Mouse (Mus musculus) olfactory bulb, adult 2 months (tissue): ENCODE results near the gene Cplx3. TPM values are rescaled to one million over a fixed set of nuclear protein-coding genes. Genes with fewer than 3 reads are reported as not detected.

Experiments
- H3K27ac ChIP-seq: fragments of 200-500 bp; 2 replicates; pipeline ENCODE4 v1.5.1; 2012; ENCODE audit warnings: low read depth, low read length; ENCODE audit not compliant: insufficient read depth
- H3K4me1 ChIP-seq: fragments of 200-500 bp; 2 replicates; pipeline ENCODE4 v1.6.1; 2012; ENCODE audit warnings: low read length; ENCODE audit not compliant: control insufficient read depth, insufficient read depth
- H3K4me3 ChIP-seq: fragments of 200-500 bp; 2 replicates; pipeline ENCODE4 v1.5.1; 2012; ENCODE audit warnings: mild to moderate bottlenecking, low read depth, low read length, moderate library complexity; ENCODE audit not compliant: insufficient read depth
- CTCF ChIP-seq: fragments of 200-500 bp; IDR thresholded peaks from 2 replicates; pipeline ENCODE4 v1.5.1; 2012; ENCODE audit warnings: low read depth, mild to moderate bottlenecking, low read length, moderate library complexity; ENCODE audit not compliant: insufficient read depth
- POLR2A ChIP-seq: fragments of 200-500 bp; IDR thresholded peaks from 2 replicates; pipeline ENCODE4 v1.6.1; 2012; ENCODE audit warnings: mild to moderate bottlenecking, low read depth, low read length, moderate library complexity; ENCODE audit not compliant: insufficient read depth
- WGBS: fragments of 180-500 bp; shearing (Covaris S2); methylation state at CpG from one replicate; pipeline ENCODE4 v1.1.7; 2018; 5-methylcytosine and 5-hydroxymethylcytosine counted together
- polyA plus RNA-seq: library from polyadenylated mRNA; stranded (reverse); fragments of >200 nt; gene quantifications from 2 replicates; pipeline ENCODE4 v1.2.4, GENCODE M21; 2012; ENCODE audit warnings: low replicate concordance; ENCODE audit not compliant: missing spikeins, insufficient read depth, insufficient read length

Cplx3 gene
- polyA plus RNA-seq, 1 experiment = not detected

DNA sequence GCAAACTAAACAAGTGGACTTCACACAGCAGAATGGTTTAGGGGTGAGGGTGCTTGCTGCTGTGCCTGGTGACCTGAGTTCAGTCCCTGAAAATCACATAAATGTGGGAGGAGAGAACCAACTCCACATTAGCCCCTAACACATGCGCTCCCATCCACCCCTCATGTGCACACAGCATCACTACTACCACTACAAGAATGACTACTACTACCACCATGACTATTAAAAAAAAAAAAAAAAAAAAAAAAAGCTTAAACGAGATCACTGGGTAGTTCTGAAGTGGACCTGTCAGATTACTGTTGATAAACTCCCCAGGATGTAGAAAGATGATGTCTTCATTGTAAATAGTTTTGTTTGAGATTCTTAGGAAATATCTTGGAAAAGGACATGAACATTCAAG, 46.5 kb downstream of the Cplx3 start:
- Histone ChIP-seq H3K4me3 (no peak overlapping the region), H3K4me1 (peaks cover 11% of the 10 kb centered on the region), H3K27ac (no peak overlapping the region)
- TF ChIP-seq POLR2A = no peak
- no peak for TF ChIP-seq CTCF
- WGBS = 82% methylated on average over 2 of the region's 2 CpGs

DNA sequence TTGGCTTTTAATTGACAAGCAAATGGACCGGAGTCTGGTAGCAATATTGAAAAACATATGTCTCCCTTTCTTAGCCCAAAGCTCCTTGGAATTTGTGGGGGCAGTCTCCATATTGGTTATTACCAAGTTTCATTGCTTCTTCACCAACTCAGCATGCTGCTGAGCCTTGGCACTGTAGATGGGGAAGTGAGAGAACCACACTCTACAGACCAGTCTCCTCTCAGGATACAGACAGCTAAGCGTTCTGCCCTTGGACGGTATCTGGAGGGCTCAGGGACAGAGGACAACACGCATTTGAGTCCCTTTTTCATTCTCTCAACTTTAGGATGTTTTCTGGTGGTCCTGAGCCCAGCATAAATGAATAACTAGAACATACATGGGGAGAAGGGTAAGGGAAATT, 47.5 kb downstream of the Cplx3 start:
- Histone ChIP-seq H3K27ac (no peak overlapping the region), H3K4me3 (no peak overlapping the region), H3K4me1 (peaks cover 11% of the 10 kb centered on the region)
- WGBS = 88% methylated on average over 4 of the region's 4 CpGs
- TF ChIP-seq CTCF (no peak), POLR2A (no peak)

DNA sequence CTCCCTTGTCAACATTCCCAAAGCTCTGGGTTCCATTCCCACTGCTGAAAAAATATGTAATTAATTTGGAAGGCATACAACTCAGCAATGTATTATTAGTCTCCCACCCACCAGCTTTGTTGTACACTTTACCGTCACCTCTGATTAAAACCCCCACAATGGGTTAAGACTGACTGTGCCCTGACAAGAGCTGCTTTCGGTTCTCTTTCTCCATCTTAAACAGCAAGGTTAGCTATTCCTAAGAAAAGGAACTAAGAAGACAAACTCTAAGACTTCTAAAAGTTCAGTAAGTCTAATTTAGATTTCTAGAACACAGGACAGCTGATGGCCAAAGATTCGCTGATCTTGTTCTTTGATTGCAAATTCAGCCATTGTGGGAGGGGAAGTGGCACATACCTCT, 48.9 kb downstream of the Cplx3 start:
- TF ChIP-seq POLR2A = no peak
- TF ChIP-seq CTCF = no peak
- WGBS = 56% methylated on average over 3 of the region's 3 CpGs
- no peak overlapping the region for H3K27ac ChIP-seq
- H3K4me1 ChIP-seq = peaks cover 7% of the 10 kb centered on the region
- no peak overlapping the region for H3K4me3 ChIP-seq

DNA sequence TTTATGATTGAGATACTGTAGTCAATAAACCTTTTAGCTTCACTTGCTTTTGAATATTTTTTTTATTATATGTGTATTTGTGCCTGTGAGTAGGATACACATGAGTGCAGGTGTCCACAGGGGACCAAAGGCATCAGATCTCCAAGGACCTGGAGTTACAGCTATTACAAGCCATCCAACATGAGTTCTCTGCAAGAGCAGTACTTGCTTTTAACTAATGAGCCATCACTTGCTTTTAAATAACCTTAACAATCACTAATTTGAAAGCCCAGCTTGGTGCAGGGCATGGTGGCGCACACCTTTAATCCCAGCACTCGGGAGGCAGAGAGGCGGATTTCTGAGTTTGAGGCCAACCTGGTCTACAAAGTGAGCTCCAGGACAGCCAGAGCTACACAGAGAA, 51.3 kb downstream of the Cplx3 start:
- 58% methylated on average over 3 of the region's 3 CpGs for WGBS
- no peak overlapping the region for H3K27ac ChIP-seq
- peaks cover 4% of the 10 kb centered on the region; the same call in 1 of the 2 replicates for H3K4me1 ChIP-seq
- no peak overlapping the region for H3K4me3 ChIP-seq
- no peak for TF ChIP-seq CTCF
- TF ChIP-seq POLR2A = no peak

DNA sequence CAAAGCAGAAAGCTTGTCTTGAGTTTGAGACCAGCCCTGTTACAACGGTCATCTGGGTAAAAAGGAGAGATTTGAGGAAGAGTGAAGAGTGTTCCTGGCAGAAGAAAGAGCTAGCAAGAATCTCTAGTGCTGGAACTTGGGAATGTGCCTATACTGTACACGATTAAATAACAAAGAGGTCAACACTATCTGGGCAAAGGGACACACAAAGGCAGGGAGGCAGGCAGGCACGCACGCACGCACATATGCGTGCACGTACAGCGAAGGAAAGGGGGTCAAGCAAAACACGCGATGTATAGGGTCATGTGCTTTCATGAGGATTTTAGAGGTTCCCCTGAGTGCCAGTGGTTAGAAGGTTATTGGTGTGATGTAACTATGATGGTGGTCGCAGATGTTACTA, 53.0 kb downstream of the Cplx3 start:
- WGBS = 81% methylated on average over 11 of the region's 11 CpGs
- no peak overlapping the region for H3K4me3 ChIP-seq
- no peak overlapping the region for H3K27ac ChIP-seq
- no peak for TF ChIP-seq POLR2A
- H3K4me1 ChIP-seq = peaks cover 12% of the 10 kb centered on the region; the same call in 1 of the 2 replicates

DNA sequence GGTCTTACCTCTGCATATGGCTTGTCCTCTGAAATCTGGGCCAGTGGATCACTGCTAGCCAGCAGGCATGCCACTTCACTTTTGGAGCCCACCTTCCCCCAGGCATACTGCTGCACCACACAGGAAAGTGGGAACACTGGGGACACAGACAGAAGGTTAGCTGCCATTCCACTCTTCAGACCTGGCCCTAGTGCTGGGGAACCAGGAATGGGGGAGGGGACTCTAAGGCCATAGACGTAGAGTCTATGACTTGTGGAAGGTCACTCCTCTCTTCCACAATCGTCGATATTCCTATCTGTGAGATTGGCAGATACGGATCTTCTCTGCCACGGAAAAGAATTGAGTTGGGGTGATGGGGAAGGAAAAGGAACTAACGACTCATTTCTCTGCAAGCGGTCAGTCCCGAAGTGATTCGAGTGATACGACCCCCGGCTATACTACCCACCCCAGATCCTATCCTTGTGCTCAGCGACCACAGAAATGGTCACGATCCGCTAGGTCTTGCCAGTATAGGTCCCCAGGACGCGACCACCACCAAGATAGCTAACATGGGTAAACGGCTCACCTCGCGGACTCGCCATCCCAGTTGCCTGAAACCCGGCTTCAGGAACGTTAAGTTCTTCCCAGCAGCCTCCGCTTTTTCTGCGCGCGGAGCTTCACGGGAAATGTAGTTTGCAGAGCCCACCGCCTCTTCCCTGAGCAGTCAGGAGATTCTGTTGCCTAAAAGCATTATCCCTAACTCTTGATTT, 53.8 kb downstream of the Cplx3 start, which contains the start of gene Mpi:
TSS of gene Mpi (minus strand) at position 625 of the 749 bp plus-strand sequence.
- no peak within 1 kb of the TSS for H3K27ac ChIP-seq
- 5% methylated on average over 28 of the region's 28 CpGs for WGBS

DNA sequence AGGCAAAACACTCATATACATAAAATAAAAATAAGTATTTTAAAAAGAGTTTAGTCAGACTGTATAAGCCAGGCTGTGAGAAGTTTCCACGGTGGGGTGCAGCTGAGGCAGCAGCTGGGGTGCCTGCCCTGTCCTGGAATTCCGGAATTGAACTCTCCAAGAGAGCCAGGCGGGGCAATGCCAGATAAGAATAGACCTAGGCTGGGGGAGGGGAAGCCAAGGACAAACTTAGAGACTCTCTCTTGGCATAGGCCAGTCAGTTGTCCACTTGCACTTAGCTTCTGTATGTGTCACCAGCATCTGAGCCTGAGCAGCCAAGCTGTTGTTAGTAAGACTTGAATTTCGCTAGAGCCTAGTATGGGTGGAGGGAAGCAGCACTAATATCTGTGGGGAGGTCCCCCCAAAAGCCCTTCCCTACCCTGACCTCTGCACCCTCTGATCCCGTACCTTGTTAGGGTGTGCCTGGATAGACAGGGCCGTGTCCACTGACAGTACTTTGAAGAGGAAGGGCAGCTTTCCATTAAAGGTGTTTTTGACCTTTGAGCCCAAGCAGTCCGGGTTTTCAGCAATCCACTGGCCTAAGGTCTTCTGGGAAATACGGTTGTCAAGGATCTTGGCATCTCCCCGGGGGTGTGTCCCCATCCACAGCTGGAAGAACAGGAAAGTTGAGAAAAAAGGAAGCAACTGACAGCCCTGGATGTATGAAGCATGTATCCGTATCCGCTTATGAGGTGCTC, 55.8 kb downstream of the Cplx3 start:
- TF ChIP-seq CTCF (no peak), POLR2A (no peak)
- Histone ChIP-seq H3K27ac (no peak overlapping the region), H3K4me1 (peaks cover 19% of the 10 kb centered on the region; the same call in 1 of the 2 replicates), H3K4me3 (no peak overlapping the region)
- WGBS = 85% methylated on average over 11 of the region's 11 CpGs

More for the DNA sequence above, 53.8 kb downstream of the Cplx3 start, which contains the start of gene Mpi:
- TF ChIP-seq POLR2A (peak; percentile 46; the same call in 1 of the 2 replicates), CTCF (no peak)
- Histone ChIP-seq H3K4me1 (peaks cover 17% of the 10 kb centered on the region; the same call in 1 of the 2 replicates), H3K4me3 (peak within 1 kb of the TSS; percentile 97)

Other genes starting within 250 kb of the Cplx3 start
- gene Ppcdc, start 166.2 kb downstream of the Cplx3 start, polyA plus RNA-seq = not detected in 2 replicates
- gene Scamp5, start 138.2 kb downstream of the Cplx3 start, polyA plus RNA-seq = not detected in 2 replicates
- not detected in 2 replicates for gene Rpp25, start 102.3 kb downstream of the Cplx3 start, polyA plus RNA-seq
- not detected in 2 replicates for gene Cox5a, start 85.0 kb downstream of the Cplx3 start, polyA plus RNA-seq
- not detected in 2 replicates for gene Fam219b, start 68.8 kb downstream of the Cplx3 start, polyA plus RNA-seq
- gene Mpi, start 53.5 kb downstream of the Cplx3 start, polyA plus RNA-seq = not detected in 2 replicates
- not detected in 2 replicates for gene Scamp2, start 45.3 kb downstream of the Cplx3 start, polyA plus RNA-seq
- not detected in 2 replicates for gene Ulk3, start 16.8 kb downstream of the Cplx3 start, polyA plus RNA-seq
- not detected in 2 replicates for gene Lman1l, start 14.5 kb upstream of the Cplx3 start, polyA plus RNA-seq
- not detected in 2 replicates for gene Csk, start 47.4 kb upstream of the Cplx3 start, polyA plus RNA-seq
- gene Cyp1a2, start 77.4 kb upstream of the Cplx3 start, polyA plus RNA-seq = not detected in 2 replicates
- gene Cyp1a1, start 81.6 kb upstream of the Cplx3 start, polyA plus RNA-seq = not detected in 2 replicates
- not detected in 2 replicates for gene Edc3, start 102.3 kb upstream of the Cplx3 start, polyA plus RNA-seq
- 308 TPM in 1 of 2 replicates, not detected in the other for gene Clk3, start 159.6 kb upstream of the Cplx3 start, polyA plus RNA-seq
- not detected in 2 replicates for gene Arid3b, start 230.5 kb upstream of the Cplx3 start, polyA plus RNA-seq